Mouse (Mus musculus) lung, postnatal 0 days (tissue): ENCODE measurements at regions not wholly inside any gene's neighbourhood (a gene's known extent, or its start where the extent isn't known, plus 50 kb on each side); places are given as distances from the start of the nearest gene placed in this dataset.

ENCODE experiments used
- CTCF ChIP-seq: IDR thresholded peaks from 2 replicates; pipeline ENCODE4 v1.5.1; 2016; ENCODE audit warnings: antibody characterized with exemption, mild to moderate bottlenecking
- EP300 ChIP-seq: IDR thresholded peaks from 2 replicates; pipeline ENCODE4 v1.6.1; 2016; ENCODE audit warnings: antibody characterized with exemption, mild to moderate bottlenecking, control low read depth

- TF ChIP-seq EP300 = no peak
- TF ChIP-seq CTCF = no peak
Measured at GRCm38 (mm10) chr8:89858706-89859385, 489.3 kb downstream of the Tox3 start.
